Mouse (Mus musculus) kidney, postnatal 4 days (tissue): Measurements from ENCODE around the gene Unc93a.
A peak's percentile ranks its signal among the peaks of the same experiment; 100 is the strongest.
"Not testable (repeated sequence)": the region's sequence is repeated elsewhere in the genome, so short reads cannot be mapped to it uniquely, and the experiment has no call there.

Experiments
- DNase-seq, 2 experiments: peaks; one replicate each; pipeline ENCODE4 v3.0.0; 2021; ENCODE audit warnings: mixed read lengths in 2 of 2

Gene Unc93a

GRCm38 (mm10) chr17:13131710-13132109 lies at the start of gene Unc93a:
Gene Unc93a, minus strand, starts transcription at chr17:13131810.
- DNase-seq, result not testable (repeated sequence)

GRCm38 (mm10) chr17:13180491-13180890 lies 48.9 kb upstream of the Unc93a start:
- not testable (repeated sequence) for DNase-seq

- DNase-seq, result not testable (repeated sequence)
Observed at GRCm38 (mm10) chr17:13179021-13179420, 47.4 kb upstream of the Unc93a start.

- DNase-seq, result peak; percentile 10 to 12
Observed at GRCm38 (mm10) chr17:13177796-13178195, 46.2 kb upstream of the Unc93a start.

GRCm38 (mm10) chr17:13175609-13176008 lies 44.0 kb upstream of the Unc93a start:
- DNase-seq, result not testable (repeated sequence)

- DNase-seq, result not testable (repeated sequence)
Observed at GRCm38 (mm10) chr17:13174029-13174428, 42.4 kb upstream of the Unc93a start.

DNA sequence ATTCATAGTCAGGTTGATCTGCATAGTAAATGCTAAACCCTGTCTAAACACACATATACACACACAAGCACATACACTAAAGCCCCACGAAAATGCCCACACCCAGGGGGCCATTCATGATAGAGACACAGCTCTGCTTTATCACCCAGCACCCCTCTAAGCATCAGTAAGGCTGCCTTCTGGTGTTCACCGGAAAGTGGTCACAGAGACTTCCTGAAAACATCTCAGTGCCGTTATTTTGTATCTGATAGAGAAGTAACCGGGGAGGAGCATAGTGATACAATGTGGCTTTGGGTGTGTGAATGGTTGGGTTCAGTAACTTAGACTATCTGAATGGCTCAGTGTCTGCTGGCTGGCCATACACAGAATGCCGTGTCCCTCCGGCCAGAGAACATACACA lies 42.0 kb upstream of the Unc93a start:
- DNase-seq, result not testable (repeated sequence)

DNA sequence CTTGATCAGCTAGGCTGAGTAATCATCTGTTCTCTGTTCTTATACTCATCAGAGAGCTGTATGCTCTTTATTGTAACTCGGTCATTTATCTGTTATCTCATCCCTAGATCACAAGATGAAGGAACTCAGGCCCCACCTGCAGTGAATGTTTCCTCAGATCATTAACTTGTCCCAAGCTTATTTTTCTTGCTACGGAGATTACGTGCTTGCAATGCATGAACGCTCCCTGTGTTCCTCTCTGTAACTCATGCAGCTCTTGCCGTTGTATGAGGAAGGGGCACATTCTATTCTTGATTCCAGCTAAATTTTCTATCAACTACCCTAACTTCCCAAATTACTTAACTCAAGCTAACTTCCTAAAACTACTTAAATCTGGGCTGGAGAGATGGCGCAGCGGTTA lies 14.5 kb upstream of the Unc93a start:
- not testable (repeated sequence) for DNase-seq

- not testable (repeated sequence) for DNase-seq
Observed at GRCm38 (mm10) chr17:13144580-13145215, 13.1 kb upstream of the Unc93a start.

DNA sequence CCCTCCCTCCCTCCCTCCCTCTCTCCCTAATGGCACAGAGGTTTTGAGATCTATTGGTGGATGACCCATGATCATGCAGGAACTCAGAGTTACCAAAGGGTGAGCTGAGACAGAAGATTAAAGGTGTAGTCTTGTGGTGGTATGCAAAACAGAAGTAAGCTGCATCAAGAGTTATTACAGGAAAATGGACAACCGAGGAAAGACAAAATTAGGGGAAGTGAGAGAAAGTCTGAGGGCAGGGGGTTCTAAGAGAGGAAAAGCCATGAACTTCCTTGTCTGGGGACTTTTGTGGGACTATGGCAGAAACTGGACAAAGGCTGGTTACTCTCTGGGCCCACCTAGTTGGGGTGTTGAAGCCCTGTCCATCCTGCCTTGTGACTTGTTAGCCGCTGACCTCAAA lies 11.1 kb upstream of the Unc93a start:
- not testable (repeated sequence) for DNase-seq

GRCm38 (mm10) chr17:13135356-13135755 lies 3.7 kb upstream of the Unc93a start:
- not testable (repeated sequence) for DNase-seq

- DNase-seq, result not testable (repeated sequence)
Observed at GRCm38 (mm10) chr17:13132352-13132751, 742 bp upstream of the Unc93a start.

DNA sequence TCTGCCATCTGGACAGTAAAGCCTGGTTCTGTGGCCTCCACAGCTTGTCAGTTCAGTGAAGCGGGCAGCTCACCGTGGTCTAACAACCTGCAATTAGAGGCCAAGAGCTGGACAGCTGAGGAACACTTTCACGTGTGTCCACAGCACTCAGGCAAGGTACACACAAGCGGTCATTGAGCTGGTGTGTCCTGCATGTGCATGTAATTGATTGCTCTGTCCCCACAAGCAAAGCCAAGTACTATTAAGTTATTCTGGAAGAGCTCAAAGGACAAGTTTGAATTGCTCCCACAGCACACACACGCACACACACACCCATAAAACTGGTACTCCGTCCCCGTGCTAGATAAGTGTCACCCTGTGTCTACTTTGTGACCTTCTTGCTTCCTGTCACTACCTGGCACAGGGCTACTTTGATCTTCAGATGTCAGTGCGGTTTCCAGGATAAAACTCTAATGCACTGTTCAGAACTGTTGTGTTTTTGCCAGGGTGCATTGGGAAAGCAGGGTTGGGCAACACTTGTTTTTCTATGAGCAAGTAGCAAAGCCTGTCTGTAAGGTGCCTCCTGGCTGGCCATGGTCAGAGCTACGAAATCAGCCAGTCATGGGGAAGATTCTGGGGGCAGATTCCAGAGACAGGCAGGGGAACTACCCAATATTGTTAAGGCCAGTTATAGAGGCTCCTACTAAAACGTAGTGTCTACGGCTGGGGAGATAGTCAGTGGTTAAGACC lies 1.7 kb downstream of the Unc93a start:
- not testable (repeated sequence) for DNase-seq

DNA sequence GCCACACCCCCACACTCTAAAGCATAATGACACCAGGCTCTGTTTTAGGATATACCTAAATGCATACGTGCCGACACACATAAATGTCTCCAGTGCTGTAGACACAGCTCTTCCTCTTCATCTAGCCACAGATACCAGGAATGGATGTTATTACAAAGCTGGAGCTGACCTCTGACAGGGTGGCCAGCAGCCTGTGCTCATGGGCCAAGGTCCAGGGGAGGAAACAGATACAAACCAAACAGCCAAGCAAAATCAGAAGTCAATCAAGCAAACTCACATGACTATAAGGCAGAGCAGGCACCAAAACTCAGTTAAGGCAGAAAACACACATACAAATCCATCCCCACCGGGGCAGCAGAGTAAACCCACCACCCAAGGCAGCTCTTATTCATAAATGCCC lies 2.3 kb downstream of the Unc93a start:
- DNase-seq, result not testable (repeated sequence)

- not testable (repeated sequence) for DNase-seq
Observed at GRCm38 (mm10) chr17:13124241-13124640, 7.4 kb downstream of the Unc93a start.

DNA sequence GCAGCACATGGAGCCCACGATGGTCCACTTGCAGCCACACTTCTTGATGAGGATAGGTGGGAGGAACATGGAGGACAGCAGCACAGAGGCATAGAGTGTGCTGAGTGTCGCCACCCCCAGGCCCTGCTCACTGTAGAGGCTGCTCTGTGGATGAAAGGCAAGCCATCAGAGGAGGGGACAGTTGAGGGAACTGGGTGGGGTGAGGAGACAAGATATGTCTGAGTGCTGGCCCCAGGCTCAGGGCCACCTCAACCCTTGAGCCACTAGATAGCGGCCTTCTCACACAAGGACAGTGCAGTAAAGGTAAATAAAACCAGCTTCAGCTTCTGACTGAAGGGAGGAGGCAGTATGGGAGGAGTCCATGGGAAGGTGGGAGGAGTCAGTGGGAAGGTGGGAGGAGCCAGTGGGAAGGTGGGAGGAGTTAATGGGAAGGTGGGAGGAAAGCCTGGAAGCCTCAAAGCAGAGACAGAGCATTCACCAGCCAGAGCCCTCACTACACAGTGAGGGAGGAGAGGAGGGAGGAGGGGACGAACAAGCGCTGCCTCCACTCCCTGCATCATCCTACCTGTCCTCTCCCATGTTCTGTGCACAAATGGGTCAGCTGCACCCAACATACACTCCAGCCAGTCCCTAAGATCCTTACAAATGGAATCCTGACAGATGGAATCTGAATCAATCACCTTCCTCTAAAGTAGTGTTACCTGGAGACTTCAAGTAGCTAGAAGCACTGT lies 8.1 kb downstream of the Unc93a start:
- not testable (repeated sequence) for DNase-seq

DNA sequence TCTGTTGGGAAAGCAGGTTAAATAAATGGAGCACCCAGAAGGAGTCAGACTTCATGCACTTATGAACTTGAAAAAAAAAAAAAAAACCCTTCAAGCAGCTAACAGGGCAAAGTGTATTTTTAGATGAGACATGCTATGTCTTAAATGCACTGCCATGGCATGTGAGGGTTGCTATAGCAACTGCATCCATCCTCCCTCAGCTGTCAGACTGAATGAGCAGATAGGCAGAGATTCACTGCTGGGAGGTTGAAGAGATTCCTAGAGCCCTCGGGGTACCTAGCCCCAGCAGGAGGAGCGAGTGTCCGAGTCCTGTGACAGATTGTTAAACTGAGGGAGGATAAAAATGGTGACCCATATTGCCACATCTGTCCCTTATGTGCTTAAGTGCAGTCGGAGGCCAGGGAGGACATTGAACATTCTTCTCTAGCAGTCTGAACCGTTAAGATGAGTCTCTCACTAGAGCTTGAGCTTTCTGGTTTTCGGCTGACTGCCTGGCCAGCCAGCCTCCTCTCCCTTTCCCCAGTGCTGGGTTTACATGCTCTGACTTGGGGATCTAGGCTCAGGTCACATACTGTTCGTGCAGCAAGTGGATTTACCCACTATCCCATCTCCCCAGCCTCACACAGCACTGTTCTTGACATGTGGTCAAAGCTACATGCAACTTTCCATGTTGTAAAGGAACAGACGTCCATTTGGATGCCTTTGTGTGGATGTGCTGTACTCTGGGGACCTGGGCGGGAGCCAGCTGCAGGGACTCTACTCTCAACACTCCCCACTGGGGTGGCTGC lies 18.9 kb downstream of the Unc93a start:
- DNase-seq, result not testable (repeated sequence)

- DNase-seq, result not testable (repeated sequence)
Observed at GRCm38 (mm10) chr17:13106563-13106962, 25.0 kb downstream of the Unc93a start.

DNA sequence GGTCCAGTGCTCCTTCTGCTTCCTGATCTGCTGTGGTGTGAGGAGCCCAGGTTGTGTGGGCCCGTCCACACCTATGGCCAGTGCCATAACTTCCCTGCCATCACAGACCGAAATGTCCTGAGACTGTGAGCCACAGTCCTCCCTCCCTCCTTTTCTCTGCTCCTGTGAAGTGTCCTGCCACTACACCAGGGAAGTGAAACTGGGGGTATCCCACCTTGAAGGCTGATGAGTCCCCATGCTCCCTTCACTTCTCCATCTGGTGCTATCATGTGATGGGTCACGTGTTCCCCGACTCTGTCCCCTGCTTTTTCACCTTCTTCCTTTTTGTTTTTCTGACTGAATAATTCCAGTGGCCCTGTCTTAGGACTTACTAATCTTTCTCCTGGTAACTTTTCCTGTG lies 38.6 kb downstream of the Unc93a start:
- not testable (repeated sequence) for DNase-seq

DNA sequence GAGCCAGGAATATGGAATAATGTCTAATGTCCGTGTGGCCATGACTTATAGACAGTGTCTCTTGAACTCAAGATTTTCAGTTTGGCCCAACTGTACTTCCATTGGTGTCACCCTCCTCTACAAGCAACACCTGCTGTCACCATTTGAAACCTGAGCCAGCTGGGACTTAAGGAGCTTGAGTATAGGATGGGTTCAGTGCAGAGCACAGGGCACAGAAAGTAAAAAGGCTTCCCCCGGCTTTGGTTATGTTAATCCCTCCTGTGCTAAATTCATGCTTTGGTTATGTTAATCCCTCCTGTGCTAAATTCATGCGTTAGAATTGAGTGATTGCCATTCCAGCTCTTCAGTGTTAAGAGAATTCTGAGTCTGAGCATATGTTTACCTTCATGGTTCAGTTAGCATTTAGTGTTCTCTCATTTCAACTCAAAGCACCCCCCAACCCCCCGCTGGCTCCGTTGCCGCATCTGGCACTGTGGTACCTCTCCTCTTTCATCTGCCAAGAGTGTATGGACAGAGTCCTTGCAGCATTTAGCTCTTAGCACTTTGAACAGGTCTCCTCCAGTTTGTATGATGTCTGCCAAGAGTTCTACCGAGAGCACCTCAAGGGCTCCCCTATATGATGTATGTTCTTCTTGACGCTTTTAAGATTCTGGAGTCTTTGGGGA lies 39.4 kb downstream of the Unc93a start:
- DNase-seq, result not testable (repeated sequence)

DNA sequence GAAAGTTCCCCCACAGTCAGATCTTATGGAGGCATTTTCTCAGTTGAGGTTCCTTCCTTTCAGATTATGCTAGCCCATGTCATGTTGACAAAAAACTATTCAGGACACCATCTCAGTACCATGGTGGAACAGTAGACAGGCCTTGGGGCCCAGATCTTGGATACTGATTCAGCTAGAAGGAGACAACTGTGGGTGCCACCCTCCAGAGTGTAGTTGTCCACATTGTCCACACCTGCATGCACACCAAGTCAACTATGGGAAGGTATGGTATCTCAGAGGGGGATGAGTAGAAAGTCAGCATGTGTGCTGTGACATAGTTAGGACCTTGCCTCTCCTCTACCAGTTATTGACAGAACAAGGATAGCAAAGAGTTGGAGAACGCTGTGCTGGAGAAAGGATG lies 40.1 kb downstream of the Unc93a start:
- DNase-seq, result not testable (repeated sequence)

DNA sequence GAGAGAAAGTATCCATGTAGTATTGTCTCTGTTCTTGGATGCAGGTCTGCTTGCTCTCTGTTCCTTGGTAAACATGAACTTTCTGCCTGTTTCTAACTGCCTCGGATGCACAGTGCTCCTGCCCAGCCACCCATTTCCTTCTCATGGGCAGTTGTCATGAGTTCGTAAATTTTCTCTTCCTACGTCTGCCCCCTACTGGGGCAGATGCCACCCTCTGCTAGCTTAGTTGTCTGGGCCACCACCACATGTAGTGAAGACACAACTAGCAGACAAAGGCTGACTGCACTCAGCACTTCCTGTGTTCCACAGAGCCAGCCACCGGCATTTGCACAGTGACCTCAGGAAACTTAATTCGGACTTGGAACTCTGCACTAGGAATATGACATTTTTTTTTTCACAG lies 62.4 kb downstream of the Unc93a start:
- not testable (repeated sequence) for DNase-seq
